Mouse (Mus musculus): Measurements from ENCODE around the gene Brd7.

Brd7 gene

DNA sequence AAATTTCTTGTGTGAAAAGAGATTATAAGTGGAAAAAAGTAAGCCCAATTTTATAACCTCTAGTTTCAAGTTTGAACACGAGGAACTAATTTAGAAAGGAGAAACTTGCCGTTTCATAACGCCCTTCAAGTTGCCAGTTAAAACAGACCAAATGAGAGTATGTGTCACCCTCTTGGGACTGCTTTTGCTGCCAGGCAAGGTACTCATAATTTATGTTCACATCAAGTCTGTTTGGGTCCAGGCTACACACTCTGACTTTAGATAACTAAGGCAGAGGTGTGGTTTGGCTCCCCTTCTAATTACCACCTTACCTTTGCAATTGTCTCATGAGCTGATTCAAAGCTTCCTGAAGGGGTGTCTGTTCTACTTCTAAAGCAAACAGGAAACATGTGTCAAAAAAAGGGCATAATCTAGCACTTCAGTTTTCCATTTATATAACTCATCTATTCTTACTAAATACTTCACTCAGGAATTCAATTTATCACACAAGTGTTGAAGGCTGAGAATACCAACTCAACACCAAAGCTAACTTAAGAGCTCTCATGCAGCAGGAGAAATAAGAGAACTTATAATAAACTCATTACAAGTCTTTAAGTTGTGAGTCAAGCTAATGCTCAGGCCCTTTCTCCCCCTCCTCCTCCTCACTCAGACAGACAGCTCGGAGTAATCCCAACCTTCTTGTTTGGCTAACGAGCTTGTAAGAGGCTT, 4.6 kb downstream of the Brd7 start:
- DNase-seq (ENCODE audit: low spot score in 2 of 2): no peak

DNA sequence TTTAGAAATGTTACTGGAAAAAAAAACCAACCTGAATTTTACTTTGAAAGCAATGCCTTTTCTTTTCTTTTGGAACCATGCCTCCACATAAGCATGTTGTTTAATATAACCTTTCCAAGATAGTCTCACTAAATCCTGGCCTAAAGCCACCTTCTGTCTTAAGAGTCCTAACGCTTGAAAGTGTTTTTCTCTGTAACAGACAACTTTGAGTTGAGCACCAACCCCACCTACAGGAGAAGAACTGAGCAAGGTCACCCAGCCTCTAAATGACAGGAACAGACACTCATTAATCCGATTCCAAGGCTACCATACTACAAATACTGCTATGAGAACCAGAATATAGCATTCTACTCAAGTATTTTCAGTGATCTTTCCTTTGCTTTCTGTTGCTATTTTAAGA, 12.9 kb downstream of the Brd7 start:
- DNase-seq (ENCODE audit: low spot score in 2 of 2): no peak

DNA sequence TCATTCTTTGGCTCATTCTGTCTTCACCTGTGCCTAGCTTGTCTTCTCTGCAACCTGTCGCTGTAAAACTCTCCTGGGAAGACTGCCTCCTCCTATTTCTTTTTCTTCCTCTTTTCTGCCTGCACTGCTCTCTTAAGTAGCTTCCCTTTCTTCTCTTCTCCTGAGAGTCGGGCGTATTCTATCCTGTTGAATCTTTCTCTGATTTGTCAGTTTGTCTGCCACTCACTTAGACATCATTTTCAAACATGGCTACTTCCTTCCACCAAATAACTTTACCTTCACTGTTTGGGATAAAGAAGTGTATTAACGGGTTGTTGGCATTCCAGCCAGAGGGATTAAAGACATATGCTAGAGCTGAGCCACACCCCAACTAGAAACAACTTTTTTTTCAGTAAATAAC, 20.0 kb downstream of the Brd7 start:
- no peak for DNase-seq (ENCODE audit: low spot score in 2 of 2)

DNA sequence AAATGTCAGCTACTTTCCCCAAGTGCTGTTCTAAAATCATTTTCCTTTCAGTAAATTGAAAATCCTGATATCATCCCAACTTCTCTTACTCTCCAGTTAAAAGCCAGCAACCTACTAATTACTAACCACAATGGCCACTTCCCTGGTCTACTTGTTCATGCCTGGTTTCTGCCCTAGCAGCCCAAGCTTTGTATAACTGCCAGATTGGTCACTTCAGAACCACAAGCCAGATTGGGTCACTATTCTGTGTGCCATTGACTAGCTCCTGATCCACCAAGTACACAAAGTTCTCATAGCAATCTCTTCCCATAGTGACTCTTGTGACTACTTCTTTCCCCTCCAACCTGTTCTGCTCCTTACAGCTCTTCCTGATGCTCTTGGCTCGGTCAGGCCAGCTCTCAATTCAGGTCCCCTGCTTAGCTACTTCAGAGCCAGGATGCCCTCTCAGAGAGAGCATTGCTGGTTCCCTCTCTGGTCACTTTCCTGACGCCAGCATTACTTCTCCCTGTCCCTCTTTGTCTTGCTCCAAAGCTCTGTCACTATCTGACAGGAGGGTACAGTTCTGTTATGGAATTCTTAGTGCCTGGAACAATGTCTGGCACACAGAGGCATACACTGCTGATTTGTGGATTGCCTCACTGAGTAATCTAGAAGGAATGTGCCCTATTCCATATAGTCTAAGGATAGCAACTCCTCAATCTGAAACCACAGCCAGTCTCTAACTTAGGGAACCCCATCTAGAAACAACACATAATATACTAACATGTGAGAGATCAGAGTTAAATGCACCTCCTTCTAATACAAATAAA, 21.9 kb downstream of the Brd7 start:
- no peak for DNase-seq (ENCODE audit: low spot score in 2 of 2)

DNA sequence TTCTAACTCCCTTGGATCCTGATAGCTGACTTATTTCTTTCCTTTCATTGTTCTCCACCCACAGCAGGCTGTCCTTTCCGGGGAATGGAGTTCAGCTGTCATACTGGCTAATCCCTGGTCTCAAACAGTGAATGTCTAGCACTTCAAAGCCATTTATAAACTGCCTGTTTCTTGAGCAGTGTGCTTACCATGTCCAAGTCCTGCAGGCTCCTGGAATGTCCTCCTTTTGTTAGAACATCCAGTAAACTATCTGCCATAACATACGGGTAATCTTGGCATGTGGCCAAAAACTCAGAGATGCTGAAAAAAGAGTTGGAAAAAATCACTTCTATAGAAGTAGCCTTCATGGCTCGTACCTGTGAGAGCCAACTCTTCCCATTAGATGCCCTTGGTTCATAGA, 22.8 kb downstream of the Brd7 start:
- no peak for DNase-seq (ENCODE audit: low spot score in 2 of 2)

DNA sequence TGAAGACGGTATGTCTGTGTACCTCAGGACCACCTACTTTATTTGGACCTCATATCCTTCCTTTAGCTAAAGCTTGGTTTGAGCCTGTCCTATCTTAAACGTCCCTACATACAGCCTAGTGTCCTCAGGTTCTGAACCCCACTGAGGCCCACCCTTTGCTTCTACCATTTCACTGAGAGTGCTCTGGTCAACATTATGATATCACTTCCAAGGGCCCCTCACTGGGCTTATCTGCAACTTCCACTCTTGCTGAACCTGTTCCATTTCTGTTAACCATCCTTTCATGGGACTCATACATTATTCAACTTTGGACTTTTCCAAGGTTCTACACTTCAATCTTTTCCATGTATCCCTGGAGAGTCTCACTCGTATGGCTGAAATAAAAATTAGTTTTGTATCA, 27.0 kb downstream of the Brd7 start:
- no peak for DNase-seq (ENCODE audit: low spot score in 2 of 2)

DNA sequence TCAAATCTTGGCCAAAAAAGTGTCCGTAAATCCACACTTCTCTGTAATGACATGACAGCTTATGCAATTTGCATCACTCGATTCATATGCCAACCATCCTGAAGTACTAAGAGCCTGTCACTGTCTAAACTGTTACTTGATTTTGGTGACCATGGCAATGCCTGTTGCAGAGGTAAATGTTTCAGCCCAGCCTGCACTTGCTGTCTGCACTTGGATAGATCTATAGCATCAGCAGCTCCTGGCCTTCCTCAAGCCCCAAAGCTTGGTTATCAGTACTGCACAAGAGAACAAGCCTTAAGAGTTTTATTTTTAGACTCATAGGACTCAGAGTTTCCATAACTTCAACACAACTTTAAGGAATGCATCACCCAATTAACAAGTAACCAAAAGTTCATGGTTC, 27.6 kb downstream of the Brd7 start:
- no peak for DNase-seq (ENCODE audit: low spot score in 2 of 2)

DNA sequence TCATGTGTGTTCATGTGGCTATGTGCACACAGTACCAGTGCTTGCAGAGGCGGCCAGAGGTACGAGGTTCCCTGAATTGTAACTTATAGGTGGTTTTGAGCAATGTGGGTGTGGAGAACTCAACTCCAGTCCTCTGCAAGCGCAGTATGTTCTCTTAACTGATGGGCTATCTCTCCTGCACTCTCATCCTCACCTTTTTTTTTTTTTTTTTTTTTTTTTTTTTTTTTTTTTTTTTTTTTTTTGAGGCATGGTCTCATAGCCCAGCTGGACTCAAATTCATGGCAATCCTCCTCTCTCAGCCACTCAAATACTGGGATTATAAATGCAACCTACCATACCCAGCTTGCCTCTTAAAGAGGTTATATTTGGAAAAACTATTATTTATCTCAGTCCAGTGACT, 31.2 kb downstream of the Brd7 start:
- no peak for DNase-seq (ENCODE audit: low spot score in 2 of 2)

DNA sequence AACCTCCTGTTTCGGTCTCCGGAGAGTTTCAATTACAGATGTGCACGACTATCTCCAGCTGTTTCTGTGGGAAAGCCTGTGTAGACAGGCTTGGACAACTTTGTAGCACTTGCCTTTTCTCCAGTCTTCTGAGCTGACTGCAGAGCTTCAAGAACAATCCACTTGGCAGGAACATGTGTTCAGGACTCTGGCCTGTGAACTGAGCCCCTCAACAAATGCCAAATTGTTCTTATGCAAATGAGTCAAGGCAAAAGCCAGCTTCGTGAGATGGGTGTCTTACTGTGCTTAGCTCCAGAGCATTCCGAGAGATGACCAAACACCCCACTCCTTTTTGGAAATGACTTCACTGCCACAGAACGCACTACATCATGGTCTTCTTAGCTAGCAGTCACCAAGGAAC, 33.3 kb downstream of the Brd7 start:
- no peak for DNase-seq (ENCODE audit: low spot score in 2 of 2)

DNA sequence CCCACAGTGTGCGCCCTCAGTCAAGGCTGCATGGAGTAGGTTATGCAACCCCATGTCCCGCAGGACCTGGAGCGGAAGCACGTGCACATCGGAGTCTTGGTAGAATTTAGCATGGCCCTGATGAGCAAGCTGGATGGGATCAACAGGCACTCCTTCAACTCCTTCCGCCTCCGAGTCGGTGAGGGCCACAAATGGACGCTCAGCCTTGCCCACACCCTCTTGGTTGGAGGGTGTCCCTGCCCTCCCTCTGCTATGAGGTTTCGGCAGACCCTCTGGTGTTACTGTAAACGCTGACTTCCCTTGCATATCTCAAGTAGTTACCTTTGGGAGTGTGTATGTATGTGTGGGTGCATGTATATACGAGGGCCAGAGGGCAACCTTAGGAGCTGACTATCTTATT, 35.7 kb downstream of the Brd7 start:
- DNase-seq (ENCODE audit: low spot score in 2 of 2): no peak

DNA sequence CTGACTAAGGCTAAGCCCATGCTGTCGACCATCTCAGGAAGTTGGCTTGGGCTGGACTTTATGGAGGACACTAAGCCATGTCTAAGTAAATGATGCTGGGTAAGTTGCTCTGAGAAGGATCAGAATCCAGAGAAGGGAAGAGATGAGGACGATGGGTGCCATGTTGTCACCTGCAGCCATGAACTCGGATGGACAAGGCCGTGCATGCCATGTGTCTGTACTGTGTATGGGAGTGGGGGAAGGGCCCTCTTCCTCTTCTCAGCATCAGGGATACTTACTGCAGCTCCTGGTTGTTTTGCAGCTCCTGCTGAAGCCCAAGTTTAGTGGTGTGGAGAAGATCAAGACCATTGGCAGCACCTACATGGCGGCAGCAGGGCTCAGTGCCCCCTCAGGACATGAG, 36.2 kb downstream of the Brd7 start:
- DNase-seq (ENCODE audit: low spot score in 2 of 2): no peak

DNA sequence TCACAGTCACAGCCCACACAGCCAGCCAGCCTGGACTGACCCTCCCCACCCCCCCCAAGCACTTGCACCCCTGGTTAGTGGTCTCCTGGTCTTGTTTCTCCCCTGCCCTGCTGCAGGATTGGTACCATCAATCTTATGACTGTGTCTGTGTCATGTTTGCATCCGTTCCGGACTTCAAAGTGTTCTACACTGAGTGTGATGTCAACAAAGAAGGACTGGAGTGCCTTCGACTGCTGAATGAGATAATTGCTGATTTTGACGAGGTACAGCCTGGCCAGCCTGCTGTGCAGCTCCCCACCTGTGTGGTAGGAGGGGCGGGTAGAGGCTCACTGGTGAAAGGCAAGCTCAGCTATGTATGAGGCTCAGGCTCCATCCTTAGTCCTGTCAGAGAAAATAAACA, 36.7 kb downstream of the Brd7 start:
- DNase-seq (ENCODE audit: low spot score in 2 of 2): no peak

DNA sequence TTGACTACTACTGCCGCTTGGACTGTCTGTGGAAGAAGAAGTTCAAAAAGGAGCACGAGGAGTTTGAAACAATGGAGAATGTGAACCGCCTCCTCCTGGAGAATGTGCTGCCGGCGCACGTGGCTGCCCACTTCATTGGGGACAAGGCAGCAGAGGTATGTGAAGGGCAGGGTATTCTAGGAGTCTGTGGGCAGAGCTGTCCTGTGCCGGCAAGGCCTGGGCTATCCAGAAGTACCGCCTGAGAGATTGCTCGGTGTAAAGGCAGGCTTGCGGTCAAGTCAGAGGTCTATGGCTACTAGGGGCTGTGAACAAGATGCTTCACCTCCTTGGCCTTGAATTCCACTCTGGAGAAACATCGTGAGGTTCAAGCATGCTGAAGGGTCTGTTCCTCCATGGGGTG, 37.2 kb downstream of the Brd7 start:
- no peak for DNase-seq (ENCODE audit: low spot score in 2 of 2)

DNA sequence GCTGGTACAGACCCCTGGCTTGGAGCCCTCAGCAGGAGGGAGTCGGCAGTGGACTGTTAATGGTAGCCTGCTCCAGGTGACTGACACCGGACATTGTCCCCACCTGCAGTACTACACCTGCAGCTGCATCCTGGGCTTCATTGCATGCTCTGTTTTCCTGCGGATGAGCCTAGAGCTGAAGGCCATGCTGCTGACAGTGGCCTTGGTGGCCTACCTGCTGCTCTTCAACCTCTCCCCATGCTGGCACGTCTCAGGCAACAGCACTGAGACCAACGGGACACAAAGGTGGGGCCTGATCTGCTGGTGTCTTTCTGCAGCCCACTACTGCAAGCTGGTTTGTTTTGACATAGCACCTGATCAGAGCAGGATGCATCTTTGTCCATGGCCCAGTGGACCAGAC, 38.5 kb downstream of the Brd7 start:
- DNase-seq (ENCODE audit: low spot score in 2 of 2): no peak

DNA sequence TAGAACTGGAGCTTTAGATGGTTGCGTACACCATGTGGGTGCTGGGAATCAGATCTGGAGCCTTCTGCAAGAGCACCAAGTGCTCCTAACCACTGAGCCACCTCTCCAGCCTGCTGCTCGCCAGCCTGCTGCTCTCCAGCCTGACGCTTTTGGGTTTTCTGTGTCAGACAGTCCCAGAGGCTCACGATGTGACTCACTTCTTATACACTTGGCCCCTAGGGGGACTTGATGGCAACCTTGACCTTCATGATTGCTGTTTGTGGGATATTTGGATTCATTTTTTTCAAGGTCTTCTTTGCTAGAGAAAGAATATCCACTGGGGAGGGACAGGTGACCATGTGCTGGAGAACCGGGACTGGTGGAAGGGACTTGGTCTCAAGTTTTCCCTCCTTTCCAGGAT, 40.6 kb downstream of the Brd7 start:
- DNase-seq (ENCODE audit: low spot score in 2 of 2): no peak

DNA sequence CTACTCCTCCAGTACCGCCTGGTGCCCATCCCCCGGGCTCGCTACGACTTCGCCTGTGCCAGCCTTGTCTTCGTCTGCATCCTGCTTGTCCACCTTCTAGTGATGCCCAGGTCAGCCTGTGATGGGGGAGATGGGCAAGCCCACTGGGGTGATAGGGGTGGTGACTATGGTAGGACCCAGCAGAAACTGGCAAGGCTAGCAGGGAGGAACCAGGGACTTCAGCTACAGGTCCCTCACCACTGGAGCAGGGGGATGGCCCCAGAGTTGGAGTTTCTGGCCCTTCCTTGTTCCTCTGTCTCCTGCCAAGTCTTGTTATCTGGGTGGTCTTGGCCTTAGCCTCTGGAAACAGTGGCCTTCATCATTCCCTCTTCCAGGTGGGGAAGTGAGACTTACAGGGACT, 41.9 kb downstream of the Brd7 start:
- no peak for DNase-seq (ENCODE audit: low spot score in 2 of 2)

DNA sequence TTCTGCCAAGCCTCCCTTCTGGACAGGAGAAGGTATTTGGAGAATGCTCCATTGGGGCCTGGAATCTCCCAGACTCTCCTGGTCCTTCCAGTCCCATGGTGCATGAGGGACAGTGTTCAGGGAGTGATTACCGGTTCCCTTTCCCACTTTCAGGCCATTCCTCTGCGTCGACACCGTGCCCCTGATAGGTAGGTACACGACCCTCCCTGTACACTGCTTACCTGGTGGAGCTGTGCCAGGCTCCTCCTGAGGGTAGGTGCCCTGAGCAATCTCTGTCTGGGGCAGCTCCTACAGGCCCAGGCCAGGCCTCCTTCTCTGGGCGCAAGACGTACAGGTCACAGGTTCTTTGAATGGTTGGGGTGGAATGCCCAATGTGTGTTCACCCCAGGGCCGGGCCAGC, 43.8 kb downstream of the Brd7 start:
- DNase-seq (ENCODE audit: low spot score in 2 of 2): no peak

DNA sequence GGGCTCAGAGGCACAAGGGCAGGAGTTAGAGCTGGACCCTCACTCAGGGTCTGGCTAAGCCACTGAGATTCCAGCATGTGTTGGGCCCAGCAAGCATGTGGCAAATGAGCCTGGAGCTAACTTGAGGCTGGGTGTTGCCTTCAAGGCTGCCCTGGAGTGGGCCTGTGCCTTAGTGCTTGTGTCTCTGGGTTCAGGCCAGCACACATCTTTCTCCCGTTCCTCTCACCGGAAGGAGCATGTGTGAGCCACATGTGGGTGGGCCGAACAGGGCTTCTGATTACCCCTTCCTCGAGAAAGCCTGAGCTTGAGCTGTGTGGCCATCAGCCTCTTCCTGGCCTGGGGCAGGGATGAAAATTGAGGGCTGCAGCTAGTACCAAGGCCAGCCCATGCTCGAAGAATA, 44.7 kb downstream of the Brd7 start:
- DNase-seq (ENCODE audit: low spot score in 2 of 2): no peak

DNA sequence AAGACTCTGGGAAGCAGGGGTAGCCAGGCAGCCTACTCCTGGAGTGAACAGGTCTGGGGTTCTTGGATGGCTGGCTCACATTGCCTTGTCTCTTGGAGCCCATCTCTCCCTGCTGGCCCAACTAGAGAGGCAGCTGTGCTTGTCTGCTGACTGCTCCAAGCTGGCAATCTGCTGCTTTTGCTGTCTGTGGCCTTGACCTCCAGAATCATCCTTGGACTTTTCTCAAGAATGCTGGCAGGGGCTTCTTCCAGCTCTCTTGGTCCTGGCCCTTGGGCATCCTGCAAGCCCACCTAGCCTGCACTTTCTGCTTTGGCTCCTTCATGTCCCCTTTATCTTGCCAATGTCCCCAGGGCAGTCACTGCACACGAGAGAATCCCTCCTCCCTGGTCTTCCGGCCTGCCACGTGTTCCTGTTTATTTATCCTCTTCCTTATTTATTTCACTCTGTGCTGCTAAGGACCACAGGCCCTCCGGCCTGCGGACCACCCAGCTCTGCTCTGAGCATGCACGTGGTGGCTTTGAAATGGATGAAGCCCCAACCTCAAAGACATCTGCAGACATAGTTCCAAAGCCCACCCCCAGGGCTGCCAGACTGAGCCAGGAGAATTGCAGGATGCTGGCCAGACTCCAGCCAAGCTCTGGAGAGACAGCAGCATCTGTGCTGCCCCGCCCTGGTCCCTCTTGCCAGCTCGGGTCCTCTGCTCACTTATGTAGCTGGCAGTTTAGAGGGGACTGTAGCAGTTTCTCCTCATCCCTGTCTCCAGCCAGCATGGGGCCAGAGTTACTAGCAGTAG, 45.7 kb downstream of the Brd7 start:
- DNase-seq (ENCODE audit: low spot score in 2 of 2): peak in 1 of 2 experiments; percentile 47

DNA sequence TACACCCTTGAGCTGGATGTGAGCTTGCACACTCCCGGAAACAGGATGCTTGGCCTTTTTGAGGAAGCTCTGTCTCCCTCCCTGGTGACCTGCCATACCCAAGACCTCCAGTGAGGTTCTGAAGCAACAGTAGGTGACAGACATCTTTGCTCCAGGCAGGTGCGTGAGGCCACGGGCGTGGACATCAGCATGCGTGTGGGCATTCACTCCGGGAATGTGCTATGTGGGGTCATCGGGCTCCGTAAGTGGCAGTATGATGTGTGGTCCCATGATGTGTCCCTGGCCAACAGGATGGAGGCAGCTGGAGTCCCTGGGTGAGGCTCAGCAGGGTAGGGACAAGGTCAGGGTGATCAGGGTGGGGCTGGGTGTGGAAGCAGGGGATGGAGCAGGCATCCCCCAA, 46.7 kb downstream of the Brd7 start:
- DNase-seq (ENCODE audit: low spot score in 2 of 2): no peak

DNA sequence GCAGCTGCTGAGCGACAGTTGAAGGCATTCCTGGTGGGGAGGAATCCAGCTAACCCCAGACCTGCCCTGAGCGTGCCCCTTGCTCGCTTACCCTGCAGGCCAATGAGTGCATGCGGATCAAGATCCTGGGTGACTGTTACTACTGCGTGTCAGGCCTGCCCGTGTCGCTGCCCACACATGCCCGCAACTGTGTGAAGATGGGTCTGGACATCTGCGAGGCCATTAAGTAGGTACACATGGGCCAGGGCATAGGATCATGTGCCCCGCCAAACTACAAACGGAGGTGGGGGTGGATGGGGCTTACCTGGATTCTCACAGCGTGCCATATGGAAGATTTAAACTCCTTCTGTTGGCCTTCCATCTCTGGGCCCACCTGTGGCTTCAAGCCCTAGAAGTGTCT, 48.0 kb downstream of the Brd7 start:
- DNase-seq (ENCODE audit: low spot score in 2 of 2): no peak

DNA sequence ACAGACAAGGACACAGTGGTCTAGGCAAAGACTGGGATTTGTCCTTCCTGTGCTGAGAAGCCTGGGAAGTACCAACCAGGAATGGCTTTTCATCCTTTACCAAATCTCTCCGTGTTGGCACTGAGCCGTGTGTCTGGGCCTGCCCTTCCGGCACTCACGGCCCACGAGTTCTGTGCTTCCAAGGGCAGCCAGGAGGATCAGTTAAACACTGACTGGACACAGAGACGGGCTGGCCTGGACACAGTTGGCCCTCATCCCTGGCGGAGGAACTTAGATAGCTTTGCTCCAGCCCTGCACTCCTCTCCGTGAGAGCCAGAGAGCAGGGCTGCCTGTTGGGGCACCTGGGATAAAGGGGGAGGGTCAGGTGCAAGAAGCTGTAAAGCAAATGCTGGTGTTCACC, 49.0 kb downstream of the Brd7 start:
- no peak for DNase-seq (ENCODE audit: low spot score in 2 of 2)

DNA sequence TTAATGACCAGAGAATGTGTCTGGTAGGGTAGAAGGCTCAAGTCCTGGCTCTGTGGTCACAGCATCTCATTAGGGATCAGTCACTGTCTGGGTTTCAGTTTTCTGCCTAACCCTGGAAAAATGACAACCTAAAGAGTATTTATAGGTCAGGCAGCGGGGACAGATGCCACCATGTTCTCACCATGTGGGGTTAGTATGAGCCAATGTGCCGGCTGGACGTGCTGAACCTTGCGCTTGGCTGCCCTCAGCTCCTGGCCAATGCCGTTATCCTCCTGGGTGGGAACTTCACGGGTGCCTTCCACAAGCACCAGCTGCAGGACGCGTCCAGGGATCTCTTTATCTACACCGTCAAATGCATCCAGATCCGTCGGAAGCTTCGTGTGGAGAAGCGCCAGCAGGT, 51.7 kb downstream of the Brd7 start:
- DNase-seq (ENCODE audit: low spot score in 2 of 2): no peak

All from frontal cortex, postnatal 14 days (tissue).